8 mouse cellular contexts compared by ENCODE assay signal in the genomic region with DNA sequence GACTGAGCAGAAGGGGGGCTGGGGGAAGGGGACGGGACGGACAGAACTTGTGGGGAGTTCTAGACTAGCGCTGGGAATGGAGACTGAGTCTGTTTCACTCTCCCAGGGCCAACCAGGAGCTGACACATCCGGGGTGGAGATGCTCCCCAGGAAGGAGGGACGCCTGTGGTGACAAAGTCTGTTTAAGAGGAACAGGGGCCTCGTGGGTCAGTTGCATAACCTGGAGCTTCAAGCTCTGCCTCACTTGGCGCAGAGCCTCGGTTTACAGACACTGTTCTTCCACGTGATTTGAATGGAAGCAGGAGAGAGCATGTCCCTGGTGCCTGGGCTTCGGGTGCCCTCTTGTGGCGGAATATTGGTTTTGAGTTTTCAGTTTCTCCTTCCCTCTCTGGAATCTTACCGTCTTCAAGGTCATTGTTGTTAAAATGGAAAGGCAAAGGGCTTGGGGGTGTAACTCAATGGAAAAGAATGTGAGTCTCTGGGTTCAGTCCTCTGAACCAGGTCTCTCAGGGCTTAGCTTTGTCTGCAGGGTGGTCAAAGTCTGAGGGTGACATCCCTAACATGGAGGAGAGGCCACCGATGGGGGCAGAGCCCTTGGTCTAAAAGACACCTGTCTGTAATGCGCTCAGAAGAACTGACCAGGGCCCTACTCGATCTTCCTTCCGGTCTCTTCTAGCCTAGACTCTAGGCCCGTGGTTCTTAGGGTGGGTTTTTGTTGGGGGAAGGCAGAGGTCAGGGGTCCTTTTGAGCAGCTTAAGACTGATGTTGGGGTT. TPM values are rescaled to one million over a fixed set of nuclear protein-coding genes. Genes with fewer than 3 reads are reported as not detected.
DNase-seq lines count a peak whose midpoint lies in the region; ATAC-seq lines count a peak whose summit lies in the region.

No protein-coding gene starts in this region.

- H3K4me3 ChIP-seq in megakaryocyte, embryonic 14.5 days (replicated peaks), result peak overlapping the region; percentile 86

- DNase-seq in ZHBTc4 (ENCODE audit: low read depth, low spot score), result peak; percentile 94
- peak; percentile 85 to 93 for DNase-seq in gastrocnemius, adult 8-10 months (ENCODE audit: low spot score in 2 of 2)
- DNase-seq in hindlimb bud, embryonic 11.5 days (ENCODE audit: extremely low spot score, low read depth, low spot score), result peak; percentile 62
- DNase-seq in left cerebral cortex, adult 8-10 months (ENCODE audit: low spot score in 2 of 2), result peak; percentile 75 to 87
- DNase-seq in right cerebral cortex, postnatal 10 days (ENCODE audit: low spot score in 2 of 2), result peak; percentile 93 to 94
- peak; percentile 89 for DNase-seq in urinary bladder, postnatal 25 days (ENCODE audit: low spot score)

- peak; percentile 96 for ATAC-seq in common myeloid progenitor, adult 5-6 weeks (replicated peaks; ENCODE audit: low read depth, poor library complexity, severe bottlenecking)

- no peaks in the 10 kb centered on the region for H3K36me3 ChIP-seq in megakaryocyte, embryonic 14.5 days (replicated peaks; ENCODE audit: low read length)

- no peaks in the 10 kb centered on the region for H3K9me3 ChIP-seq in megakaryocyte, embryonic 14.5 days

- H3K27me3 ChIP-seq in megakaryocyte, embryonic 14.5 days (replicated peaks), result peaks cover 7% of the 10 kb centered on the region

- H3K4me1 ChIP-seq in megakaryocyte, embryonic 14.5 days, result peaks cover 35% of the 10 kb centered on the region

RNA-seq across cellular contexts. Expression of a gene that starts 14.2 kb away (rescaled TPM):
- not detected in 2 replicates for total RNA-seq in common myeloid progenitor, adult 5-6 weeks (2017)
- total RNA-seq in gastrocnemius, adult 8-10 months (2022), result not detected
- total RNA-seq in left cerebral cortex, adult 8-10 months (2022), result not detected
- not detected in 2 replicates for polyA plus RNA-seq in megakaryocyte, embryonic 14.5 days (2012; ENCODE audit: insufficient read depth, low replicate concordance)

RNA-seq across cellular contexts. Expression of a gene that starts 34.8 kb away (rescaled TPM):
- total RNA-seq in common myeloid progenitor, adult 5-6 weeks (2017), result 66.4 and 98.2 TPM in 2 replicates
- under 1 TPM in 2 of 4 experiments, not detected in 2; 0.36 to 0.53 TPM for total RNA-seq in gastrocnemius, adult 8-10 months (2022)
- under 1 TPM in 1 of 4 experiments, not detected in 3; 0.32 TPM for total RNA-seq in left cerebral cortex, adult 8-10 months (2022)
- 1.3 TPM in 1 of 2 replicates, not detected in the other for polyA plus RNA-seq in megakaryocyte, embryonic 14.5 days (2012; ENCODE audit: insufficient read depth, low replicate concordance)

RNA-seq across cellular contexts. Expression of a gene that starts 40.0 kb away (rescaled TPM):
- total RNA-seq in common myeloid progenitor, adult 5-6 weeks (2017), result 18.8 and 20.2 TPM in 2 replicates
- total RNA-seq in gastrocnemius, adult 8-10 months (2022), result 1 to 10 TPM; 1.6 to 2.3 (median 2.0) TPM
- 1 to 10 TPM; 4.3 to 7.0 (median 6.4) TPM for total RNA-seq in left cerebral cortex, adult 8-10 months (2022)
- polyA plus RNA-seq in megakaryocyte, embryonic 14.5 days (2012; ENCODE audit: insufficient read depth, low replicate concordance), result 4.5 and 6.0 TPM in 2 replicates

RNA-seq across cellular contexts. Expression of a gene that starts 42.0 kb away (rescaled TPM):
- total RNA-seq in common myeloid progenitor, adult 5-6 weeks (2017), result 23.2 and 25.0 TPM in 2 replicates
- total RNA-seq in gastrocnemius, adult 8-10 months (2022), result 10 to 100 TPM; 14.7 to 19.7 (median 19.3) TPM
- 10 to 100 TPM in 2 of 4 experiments, 1 to 10 TPM in 2; 7.7 to 11.9 (median 10.3) TPM for total RNA-seq in left cerebral cortex, adult 8-10 months (2022)
- 41.9 and 48.8 TPM in 2 replicates for polyA plus RNA-seq in megakaryocyte, embryonic 14.5 days (2012; ENCODE audit: insufficient read depth, low replicate concordance)

RNA-seq across cellular contexts. Expression of a gene that starts 48.8 kb away (rescaled TPM):
- total RNA-seq in common myeloid progenitor, adult 5-6 weeks (2017), result 0.55 and 0.63 TPM in 2 replicates
- under 1 TPM; 0.17 to 0.19 (median 0.17) TPM for total RNA-seq in gastrocnemius, adult 8-10 months (2022)
- 1 to 10 TPM; 2.6 to 3.7 (median 3.1) TPM for total RNA-seq in left cerebral cortex, adult 8-10 months (2022)
- 0.39 TPM in 1 of 2 replicates, not detected in the other for polyA plus RNA-seq in megakaryocyte, embryonic 14.5 days (2012; ENCODE audit: insufficient read depth, low replicate concordance)

Comparison
In these comparisons a context has a peak if more than half of its experiments do, and no peak if none do; other contexts are left out.
1. Peak in every context shown above with its lines: DNase-seq, ATAC-seq and H3K4me3 ChIP-seq.
2. RNA of a gene that starts 34.8 kb away (total RNA-seq): 66.4 to 98.2 TPM in common myeloid progenitor, adult 5-6 weeks; 0.36 to 0.53 TPM in gastrocnemius, adult 8-10 months and 0.32 TPM in left cerebral cortex, adult 8-10 months; every median in the first group is over 10 times any median in the second.